Mouse (Mus musculus) erythroblast, embryonic 14.5 days (primary cell): ENCODE data around the gene Tmem248.

Experiments
- GATA1 ChIP-seq: IDR thresholded peaks from 2 replicates; pipeline ENCODE4 v1.6.1; 2012; ENCODE audit warnings: low read length, inconsistent platforms, mixed read lengths
- TAL1 ChIP-seq: IDR thresholded peaks from 3 replicates; pipeline ENCODE4 v1.6.1; 2012; ENCODE audit warnings: low read length, inconsistent platforms, mixed read lengths

- no peak for TF ChIP-seq GATA1
- no peak for TF ChIP-seq TAL1
Measured at GRCm38 (mm10) chr5:130171956-130172601, 44.8 kb upstream of the Tmem248 start.
